Comparison of ENCODE assay signal across 12 mouse cellular contexts in the genomic region with DNA sequence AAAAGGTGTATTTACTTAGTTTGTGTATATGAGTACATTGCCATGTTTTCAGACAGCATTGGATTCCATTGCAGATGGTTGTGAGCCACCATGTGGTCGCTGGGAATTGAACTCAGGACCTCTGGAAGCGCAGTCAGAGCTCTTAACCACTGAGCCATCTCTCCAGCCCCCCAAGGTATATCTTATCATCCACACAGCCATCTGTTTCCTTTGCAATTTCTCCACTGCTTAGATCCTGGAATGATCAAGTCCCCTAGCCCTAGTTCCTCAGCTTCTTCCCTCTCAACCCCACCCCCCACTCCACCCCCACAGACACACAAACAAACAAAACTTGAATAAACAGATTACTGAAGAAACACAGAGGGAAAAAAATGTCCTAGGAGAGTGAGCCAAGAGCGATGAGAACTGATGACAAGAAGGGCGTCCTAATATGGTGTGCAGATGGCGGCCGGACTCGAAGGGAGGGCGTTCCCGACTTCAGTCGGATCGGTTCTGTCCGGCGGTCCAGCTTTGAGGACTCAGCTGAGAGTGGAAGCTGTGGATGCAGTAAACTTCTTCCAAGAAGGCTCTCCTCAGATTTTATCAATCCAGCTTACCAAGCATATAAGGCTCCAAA.
DNase-seq lines count a peak whose midpoint lies in the region; ATAC-seq lines count a peak whose summit lies in the region.
"Had no signal": no experiment of that assay in that cellular context is flagged by ENCODE, and none has a peak within 500 bp of the region (broad histone marks: within the 10 kb centered on the region; RNA-seq: fewer than 3 reads in every experiment).

No protein-coding gene starts in this region.

- no peaks in the 10 kb centered on the region for H3K36me3 ChIP-seq in intestine, embryonic 15.5 days
- H3K36me3 ChIP-seq: hindbrain, embryonic 13.5 days; midbrain, embryonic 13.5 days had no signal

- H3K27me3 ChIP-seq in intestine, embryonic 15.5 days (replicated peaks): no peaks in the 10 kb centered on the region
- H3K27me3 ChIP-seq: hindbrain, embryonic 13.5 days; midbrain, embryonic 13.5 days had no signal

- DNase-seq in urinary bladder, postnatal 10 days (ENCODE audit: low spot score): peak; percentile 31
- DNase-seq in urinary bladder, adult 2 months (ENCODE audit: low spot score): no peak
- DNase-seq in lung, postnatal 4 days: peak; percentile 51 to 81
- DNase-seq in ovary, adult 18-20 months (ENCODE audit: low spot score): no peak
- no peak for DNase-seq in neural tube, embryonic 10.5 days (ENCODE audit: extremely low spot score, low spot score)
- DNase-seq in yolk sac, embryonic 10.5 days (ENCODE audit: low spot score): no peak
- DNase-seq: right cerebral cortex, postnatal 25 days had no signal

- peaks cover 29% of the 10 kb centered on the region for H3K4me1 ChIP-seq in intestine, embryonic 15.5 days (replicated peaks)

- ATAC-seq in intestine, embryonic 15.5 days: peak; percentile 21; the same call in 1 of the 2 replicates
- ATAC-seq: midbrain, embryonic 13.5 days had no signal

- H3K4me3 ChIP-seq in intestine, embryonic 15.5 days (replicated peaks): no peak overlapping the region
- H3K4me3 ChIP-seq: erythroblast, embryonic 14.5 days; hindbrain, embryonic 13.5 days; midbrain, embryonic 13.5 days had no signal

- 82% methylated on average over 13 of the region's 13 CpGs for WGBS in intestine, embryonic 15.5 days

- no peaks in the 10 kb centered on the region for H3K9me3 ChIP-seq in intestine, embryonic 15.5 days
- H3K9me3 ChIP-seq: hindbrain, embryonic 13.5 days; midbrain, embryonic 13.5 days had no signal

- H3K27ac ChIP-seq in intestine, embryonic 15.5 days: peak overlapping the region; percentile 23; the same call in 1 of the 2 replicates
- H3K27ac ChIP-seq: hindbrain, embryonic 13.5 days; liver, embryonic 14.5 days; midbrain, embryonic 13.5 days had no signal

- no peak overlapping the region for H3K4me2 ChIP-seq in intestine, embryonic 15.5 days (replicated peaks)
- H3K4me2 ChIP-seq: hindbrain, embryonic 13.5 days; midbrain, embryonic 13.5 days had no signal

- H3K9ac ChIP-seq in intestine, embryonic 15.5 days: no peak overlapping the region
- H3K9ac ChIP-seq: hindbrain, embryonic 13.5 days; liver, embryonic 14.5 days; midbrain, embryonic 13.5 days had no signal

Comparison
In these comparisons a context has a peak if more than half of its experiments do, and no peak if none do; other contexts are left out.
1. DNase-seq: peak in urinary bladder, postnatal 10 days (single experiment) and lung, postnatal 4 days (2 of 2); none in urinary bladder, adult 2 months (single experiment), ovary, adult 18-20 months (single experiment), neural tube, embryonic 10.5 days (single experiment) and yolk sac, embryonic 10.5 days (single experiment).